Mouse (Mus musculus) adipose tissue, adult 10 weeks (tissue): ENCODE results near the gene Tmem42. TPM values are rescaled to one million over a fixed set of nuclear protein-coding genes. Genes with fewer than 3 reads are reported as not detected.

Experiments used
- polyA plus RNA-seq: library from polyadenylated mRNA; stranded (reverse); fragments of 350-450 nt; fragmentation: Illumina TruSeq; extraction: RNeasy Lipid Tissue Mini Kit (QIAGEN cat#74804); gene quantifications from one replicate; pipeline ENCODE4 v1.2.3, GENCODE M21; 2014; ENCODE audit warnings: low read depth, low replicate concordance

The Tmem42 gene
- polyA plus RNA-seq = 19.9 TPM

DNA sequence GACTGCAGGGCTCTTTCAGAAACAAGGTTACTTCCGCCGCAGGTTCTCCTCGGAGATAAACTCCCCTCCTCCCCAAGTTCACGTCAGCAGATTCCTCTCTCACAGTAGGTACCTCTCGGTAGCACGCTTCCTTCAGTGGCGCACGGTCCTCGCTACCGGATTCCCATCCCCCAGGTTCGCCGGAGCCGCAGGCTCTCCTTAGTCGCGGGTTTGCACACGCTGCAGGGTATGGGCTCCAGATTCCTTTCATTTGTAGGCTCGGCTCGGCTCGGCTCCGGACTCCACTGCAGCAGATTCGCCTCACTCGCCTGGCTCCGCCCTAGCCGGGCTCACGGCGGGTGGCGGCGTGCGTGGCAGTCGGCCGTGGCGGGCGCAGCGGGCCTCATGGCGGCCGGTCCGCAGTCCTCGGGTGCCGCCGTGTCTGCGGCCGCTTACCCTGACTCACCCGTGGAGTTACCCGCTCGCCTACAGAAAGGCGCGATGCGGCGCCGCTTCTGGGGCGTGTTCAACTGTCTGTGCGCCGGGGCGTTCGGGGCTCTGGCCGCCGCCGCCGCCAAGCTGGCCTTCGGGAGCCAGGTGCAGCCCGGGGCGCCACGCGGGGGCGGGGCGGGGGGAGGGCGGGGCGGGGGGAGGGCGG, at the start of gene Tmem42:
Tmem42 (plus strand) TSS at position 332 of the 637 bp plus-strand sequence.

DNA sequence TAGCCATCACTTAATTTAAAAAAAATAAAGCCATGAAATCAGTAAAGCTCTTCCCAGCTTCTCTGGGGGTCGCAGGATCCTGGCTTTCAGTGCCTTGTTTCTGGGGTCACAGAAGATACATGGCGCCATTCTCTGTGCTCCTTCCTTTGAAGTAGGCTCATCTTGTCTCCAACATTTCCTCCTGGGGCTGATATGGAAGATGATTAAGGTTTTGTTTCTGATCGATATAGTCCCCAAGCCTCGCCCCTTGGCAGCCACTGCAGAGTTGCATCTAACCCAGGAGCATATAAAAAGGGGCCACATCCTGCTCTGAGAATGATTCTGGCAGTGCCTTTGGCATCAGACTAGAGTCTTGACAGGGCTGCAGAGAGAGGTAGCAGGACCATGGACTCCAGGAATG, 13.3 kb downstream of the Tmem42 start, which contains the start of gene Tgm4:
Tgm4 (plus strand) TSS at position 301 of the 400 bp plus-strand sequence.

Other genes with a start within 250 kb of the Tmem42 start
- 8.5 TPM for gene Tcaim, start 215.8 kb upstream of the Tmem42 start, polyA plus RNA-seq
- not detected for gene Gm35549, start 177.3 kb upstream of the Tmem42 start, polyA plus RNA-seq
- 54.5 TPM for gene Zfp445, start 155.3 kb upstream of the Tmem42 start, polyA plus RNA-seq
- gene Zkscan7, start 135.6 kb upstream of the Tmem42 start, polyA plus RNA-seq = 21.1 TPM
- gene Zfp105, start 98.3 kb upstream of the Tmem42 start, polyA plus RNA-seq = 6.3 TPM
- gene 1110059G10Rik, start 70.3 kb upstream of the Tmem42 start, polyA plus RNA-seq = 19.2 TPM
- gene Kif15, start 70.3 kb upstream of the Tmem42 start, polyA plus RNA-seq = 2.4 TPM
- 0.84 TPM for gene Tgm4, start 13.4 kb downstream of the Tmem42 start, polyA plus RNA-seq
- gene Zdhhc3, start 91.9 kb downstream of the Tmem42 start, polyA plus RNA-seq = 47.6 TPM
- 31.2 TPM for gene Exosc7, start 91.9 kb downstream of the Tmem42 start, polyA plus RNA-seq
- 189 TPM for gene Clec3b, start 129.6 kb downstream of the Tmem42 start, polyA plus RNA-seq
- 26.7 TPM for gene Cdcp1, start 194.7 kb downstream of the Tmem42 start, polyA plus RNA-seq
- gene Tmem158, start 239.4 kb downstream of the Tmem42 start, polyA plus RNA-seq = 9.0 TPM